Mouse (Mus musculus): Measurements from ENCODE around the gene C130032M10Rik. TPM values are rescaled to one million over a fixed set of nuclear protein-coding genes. Genes with fewer than 3 reads are reported as not detected.

C130032M10Rik gene
- polyA plus RNA-seq (2017; shearing (Covaris generic)): not detected

GRCm38 (mm10) chr9:114515364-114515763, at the start of gene C130032M10Rik:
TSS of gene C130032M10Rik (plus strand) at chr9:114515697.

GRCm38 (mm10) chr9:114504816-114505215, 10.7 kb upstream of the C130032M10Rik start, which contains the start of gene Ccr4:
TSS of gene Ccr4 (minus strand) at chr9:114504916.

GRCm38 (mm10) chr9:114563761-114564606, 48.5 kb downstream of the C130032M10Rik start, which contains the start of gene Trim71:
TSS of gene Trim71 (minus strand) at chr9:114564369.

Other genes starting within 250 kb of the C130032M10Rik start
- gene Bcl2a1c, start 185.6 kb upstream of the C130032M10Rik start, polyA plus RNA-seq (2017; shearing (Covaris generic)): 19.6 TPM
- 6.4 TPM for gene Crtap, start 125.0 kb upstream of the C130032M10Rik start, polyA plus RNA-seq (2017; shearing (Covaris generic))
- 16.4 TPM for gene Glb1, start 114.6 kb upstream of the C130032M10Rik start, polyA plus RNA-seq (2017; shearing (Covaris generic))
- gene Tmppe, start 114.6 kb upstream of the C130032M10Rik start, polyA plus RNA-seq (2017; shearing (Covaris generic)): 13.2 TPM
- 1.5 TPM for gene Ccr4, start 10.8 kb upstream of the C130032M10Rik start, polyA plus RNA-seq (2017; shearing (Covaris generic))
- 0.05 TPM for gene Trim71, start 48.7 kb downstream of the C130032M10Rik start, polyA plus RNA-seq (2017; shearing (Covaris generic))
- 53.1 TPM for gene Cnot10, start 124.5 kb downstream of the C130032M10Rik start, polyA plus RNA-seq (2017; shearing (Covaris generic))
- 62.5 TPM for gene Dync1li1, start 173.1 kb downstream of the C130032M10Rik start, polyA plus RNA-seq (2017; shearing (Covaris generic))
- gene Cmtm6, start 215.4 kb downstream of the C130032M10Rik start, polyA plus RNA-seq (2017; shearing (Covaris generic)): 164 TPM

Measured in effector memory CD4-positive, alpha-beta T cell, adult 5 months (primary cell).